Comparison of ENCODE assay signal across 16 mouse cellular contexts in the genomic region with DNA sequence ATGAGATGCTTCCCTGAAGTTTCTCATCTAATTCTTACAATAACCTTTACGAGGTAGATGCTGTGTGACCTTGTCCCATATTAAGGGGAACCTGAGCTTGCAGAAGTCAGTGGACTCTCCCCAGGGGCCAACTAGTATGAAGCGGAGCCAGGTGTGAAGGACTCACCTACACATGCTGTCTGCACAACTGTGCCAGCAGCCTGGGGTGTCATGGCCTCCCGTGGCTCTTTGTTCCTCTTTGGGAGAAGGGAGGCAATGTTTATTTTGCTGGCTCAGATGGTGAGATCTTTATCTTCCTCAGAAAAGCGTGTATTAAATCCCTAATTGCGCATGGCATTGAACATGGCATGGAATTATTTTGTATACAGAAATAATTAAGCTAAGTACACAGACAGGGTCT.
"Had no signal": no experiment of that assay in that cellular context is flagged by ENCODE, and none has a peak within 500 bp of the region (broad histone marks: within the 10 kb centered on the region; RNA-seq: fewer than 3 reads in every experiment).

No protein-coding gene starts in this region.

- DNase-seq: retina, postnatal 1 day; right cerebral cortex, adult 18-20 months; right cerebral cortex, postnatal 14 days; right cerebral cortex, postnatal 25 days; right cerebral cortex, postnatal 4 days; spleen, adult 18-20 months; thymus, adult 18-20 months; thymus, adult 2 months; thymus, postnatal 14 days; thymus, postnatal 25 days; thymus, postnatal 36 days; thymus, postnatal 4 days had no signal

- H3K36me3 ChIP-seq: neural tube, embryonic 13.5 days; neural tube, embryonic 15.5 days; stomach, embryonic 15.5 days had no signal

- H3K4me3 ChIP-seq: neural tube, embryonic 13.5 days; neural tube, embryonic 15.5 days; stomach, embryonic 15.5 days had no signal

- H3K9ac ChIP-seq: neural tube, embryonic 13.5 days; neural tube, embryonic 15.5 days; stomach, embryonic 15.5 days had no signal

- H3K4me2 ChIP-seq: neural tube, embryonic 13.5 days; neural tube, embryonic 15.5 days; stomach, embryonic 15.5 days had no signal

- H3K27me3 ChIP-seq: neural tube, embryonic 15.5 days; stomach, embryonic 15.5 days had no signal

- H3K27ac ChIP-seq: neural tube, embryonic 13.5 days; neural tube, embryonic 15.5 days; stomach, embryonic 15.5 days; stomach, postnatal 0 days had no signal

- H3K9me3 ChIP-seq: neural tube, embryonic 13.5 days; neural tube, embryonic 15.5 days; stomach, embryonic 15.5 days had no signal
